Mouse (Mus musculus) limb, embryonic 11.5 days (tissue): ENCODE data around the gene Pcbp1. TPM values are rescaled to one million over a fixed set of nuclear protein-coding genes. Genes with fewer than 3 reads are reported as not detected.

Experiments used
- ATAC-seq: fragments of 200-750 bp; cut with Nextera tagmentation; 2 replicates; pipeline ENCODE4 v1.8.0; 2017; ENCODE audit warnings: low read depth; ENCODE audit not compliant: insufficient number of reproducible peaks, low FRiP score, low TSS enrichment
- DNase-seq: peaks from one replicate; pipeline ENCODE4 v3.0.0-alpha.2; 2015; ENCODE audit warnings: low spot score
- H3K27ac ChIP-seq: fragments of 300-500 bp; sonication (generic); replicated peaks from 2 replicates; pipeline ENCODE4 v1.5.1; 2014; ENCODE audit warnings: low read depth, mild to moderate bottlenecking, low read length
- H3K27me3 ChIP-seq: fragments of 300-500 bp; sonication (generic); 2 replicates; pipeline ENCODE4 v1.6.1; 2014; ENCODE audit warnings: mild to moderate bottlenecking, low read length, mixed read lengths; ENCODE audit not compliant: control insufficient read depth, insufficient read depth
- H3K36me3 ChIP-seq: fragments of 300-500 bp; sonication (generic); 2 replicates; pipeline ENCODE4 v1.6.1; 2014; ENCODE audit warnings: mild to moderate bottlenecking, low read length, moderate library complexity, mixed read lengths; ENCODE audit not compliant: control insufficient read depth, insufficient read depth
- H3K4me1 ChIP-seq: fragments of 300-500 bp; sonication (generic); 2 replicates; pipeline ENCODE4 v1.6.1; 2014; ENCODE audit warnings: low read length, mixed read lengths; ENCODE audit not compliant: control insufficient read depth, insufficient read depth
- H3K4me2 ChIP-seq: fragments of 300-500 bp; sonication (generic); 2 replicates; pipeline ENCODE4 v1.6.1; 2014; ENCODE audit warnings: low read depth, mild to moderate bottlenecking, moderate library complexity; ENCODE audit not compliant: severe bottlenecking
- H3K4me3 ChIP-seq: fragments of 300-500 bp; sonication (generic); 2 replicates; pipeline ENCODE4 v1.5.1; 2014; ENCODE audit warnings: low read depth, low read length
- H3K9ac ChIP-seq: fragments of 300-500 bp; sonication (generic); 2 replicates; pipeline ENCODE4 v1.6.1; 2014; ENCODE audit warnings: mild to moderate bottlenecking, low read length
- H3K9me3 ChIP-seq: fragments of 300-500 bp; sonication (generic); 2 replicates; pipeline ENCODE4 v1.6.1; 2016; ENCODE audit warnings: low read length; ENCODE audit not compliant: control insufficient read depth
- WGBS: fragments of 180-500 bp; shearing (Covaris S2); extraction: QIAGEN DNeasy Blood & Tissue Kit; methylation state at CpG from one replicate; pipeline ENCODE4 v1.1.7; 2014; 5-methylcytosine and 5-hydroxymethylcytosine counted together
- polyA plus RNA-seq: library from polyadenylated mRNA; unstranded; fragments of >200 nt; fragmentation: Nextera tagmentation; extraction: Ambion mirVana; gene quantifications from 2 replicates; pipeline ENCODE4 v1.2.1, GENCODE M21; 2014

Gene Pcbp1
- polyA plus RNA-seq, 1 experiment from 2014 or later: 499 TPM

- Histone ChIP-seq H3K4me3 (no peak overlapping the region), H3K27ac (no peak overlapping the region), H3K9me3 (no peaks in the 10 kb centered on the region), H3K4me1 (no peaks in the 10 kb centered on the region), H3K9ac (no peak overlapping the region), H3K27me3 (no peaks in the 10 kb centered on the region), H3K36me3 (no peaks in the 10 kb centered on the region), H3K4me2 (no peak overlapping the region)
- ATAC-seq (no peak), DNase-seq (no peak)
- WGBS: 75% methylated on average over 7 of the region's 7 CpGs
Observed at GRCm38 (mm10) chr6:86505671-86506070, 20.4 kb downstream of the Pcbp1 start.

DNA sequence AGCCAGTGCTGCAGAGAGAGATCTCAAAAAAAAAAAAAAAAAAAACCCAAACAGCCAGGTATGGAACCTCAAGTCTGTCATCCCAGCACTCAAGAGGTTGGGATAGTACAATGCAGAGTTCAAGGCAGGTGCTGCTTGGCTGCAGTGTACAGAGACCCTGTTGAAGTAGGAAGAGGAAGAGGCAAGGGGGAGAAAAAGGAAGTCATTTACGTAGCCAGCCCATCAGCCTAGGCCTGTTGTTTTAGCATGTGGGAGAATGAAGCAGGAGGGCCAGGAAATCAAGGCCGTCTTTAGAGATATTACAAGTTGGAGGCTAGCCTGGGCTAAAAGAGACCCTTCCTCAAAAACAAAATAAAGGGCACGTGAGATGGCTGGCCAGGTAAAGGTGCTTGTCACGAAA, 22.6 kb downstream of the Pcbp1 start:
- WGBS: 91% methylated on average over 4 of the region's 4 CpGs
- DNase-seq: no peak
- no peak overlapping the region for H3K9ac ChIP-seq
- no peak overlapping the region for H3K27ac ChIP-seq
- no peaks in the 10 kb centered on the region for H3K27me3 ChIP-seq
- no peaks in the 10 kb centered on the region for H3K4me1 ChIP-seq
- H3K4me3 ChIP-seq: no peak overlapping the region
- H3K36me3 ChIP-seq: no peaks in the 10 kb centered on the region
- H3K9me3 ChIP-seq: no peaks in the 10 kb centered on the region
- H3K4me2 ChIP-seq: no peak overlapping the region
- ATAC-seq: no peak

DNA sequence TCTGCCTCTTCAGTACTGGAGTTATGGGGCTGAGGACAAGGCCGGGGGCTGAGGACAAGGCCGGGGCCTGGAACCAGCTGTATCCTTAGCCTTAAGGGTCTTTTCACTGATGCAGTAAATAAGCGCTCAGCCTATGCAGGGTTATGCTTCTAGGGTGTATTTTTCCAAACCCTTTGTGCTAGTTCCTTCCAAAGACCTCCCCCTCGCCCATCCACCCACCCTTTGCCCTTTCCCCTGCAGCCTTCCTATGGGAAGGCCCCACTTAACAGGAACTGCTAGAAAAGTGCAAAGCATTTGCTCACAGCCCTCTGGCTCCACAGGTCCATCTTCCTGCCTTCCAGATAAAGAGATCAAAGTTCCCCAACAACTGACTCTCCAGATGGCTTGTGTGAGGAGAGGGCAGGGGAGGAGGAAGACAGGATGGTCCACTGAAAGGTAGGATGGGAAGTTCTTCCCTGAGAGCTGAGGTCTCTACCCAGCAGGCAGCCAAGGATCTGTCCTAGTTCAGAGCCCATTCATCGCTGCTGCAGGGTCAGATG, 26.5 kb downstream of the Pcbp1 start:
- WGBS: 66% methylated on average over 5 of the region's 5 CpGs
- ATAC-seq: no peak

GRCm38 (mm10) chr6:86497942-86498732, 28.0 kb downstream of the Pcbp1 start:
- Histone ChIP-seq H3K4me3 (no peak overlapping the region), H3K9me3 (no peaks in the 10 kb centered on the region), H3K9ac (no peak overlapping the region), H3K27me3 (no peaks in the 10 kb centered on the region), H3K4me1 (peaks cover 12% of the 10 kb centered on the region; the same call in 1 of the 2 replicates), H3K27ac (peak overlapping the region; percentile 55; the same call in 1 of the 2 replicates), H3K36me3 (no peaks in the 10 kb centered on the region), H3K4me2 (no peak overlapping the region)
- DNase-seq: no peak
- ATAC-seq: no peak
- WGBS: 64% methylated on average over 11 of the region's 11 CpGs

More for the DNA sequence above, 26.5 kb downstream of the Pcbp1 start:
- Histone ChIP-seq H3K27ac (no peak overlapping the region; the same call in 1 of the 2 replicates), H3K4me2 (no peak overlapping the region), H3K27me3 (no peaks in the 10 kb centered on the region), H3K36me3 (no peaks in the 10 kb centered on the region), H3K9me3 (no peaks in the 10 kb centered on the region), H3K9ac (no peak overlapping the region; the same call in 1 of the 2 replicates), H3K4me3 (no peak overlapping the region), H3K4me1 (peaks cover 7% of the 10 kb centered on the region; the same call in 1 of the 2 replicates)
- DNase-seq: no peak

GRCm38 (mm10) chr6:86497071-86497815, 28.9 kb downstream of the Pcbp1 start:
- Histone ChIP-seq H3K9me3 (no peaks in the 10 kb centered on the region), H3K9ac (peak overlapping the region; percentile 28), H3K4me1 (peaks cover 12% of the 10 kb centered on the region; the same call in 1 of the 2 replicates), H3K4me2 (peak overlapping the region; percentile 31), H3K36me3 (no peaks in the 10 kb centered on the region), H3K27ac (peak overlapping the region; percentile 55; the same call in 1 of the 2 replicates), H3K27me3 (no peaks in the 10 kb centered on the region), H3K4me3 (peak overlapping the region; percentile 10; the same call in 1 of the 2 replicates)
- DNase-seq (peak; percentile 62), ATAC-seq (0 out of 2 replicates have a peak, but pooled peaks have one; percentile 37)
- WGBS: 20% methylated on average over 13 of the region's 13 CpGs

GRCm38 (mm10) chr6:86496585-86496984, 29.5 kb downstream of the Pcbp1 start:
- H3K4me3 ChIP-seq: no peak overlapping the region
- 80% methylated on average over 5 of the region's 5 CpGs for WGBS
- no peak overlapping the region for H3K9ac ChIP-seq
- peaks cover 12% of the 10 kb centered on the region; the same call in 1 of the 2 replicates for H3K4me1 ChIP-seq
- no peaks in the 10 kb centered on the region for H3K27me3 ChIP-seq
- no peaks in the 10 kb centered on the region for H3K9me3 ChIP-seq
- no peak for DNase-seq
- no peak overlapping the region for H3K4me2 ChIP-seq
- H3K36me3 ChIP-seq: no peaks in the 10 kb centered on the region
- H3K27ac ChIP-seq: peak overlapping the region; percentile 55; the same call in 1 of the 2 replicates
- no peak for ATAC-seq

DNA sequence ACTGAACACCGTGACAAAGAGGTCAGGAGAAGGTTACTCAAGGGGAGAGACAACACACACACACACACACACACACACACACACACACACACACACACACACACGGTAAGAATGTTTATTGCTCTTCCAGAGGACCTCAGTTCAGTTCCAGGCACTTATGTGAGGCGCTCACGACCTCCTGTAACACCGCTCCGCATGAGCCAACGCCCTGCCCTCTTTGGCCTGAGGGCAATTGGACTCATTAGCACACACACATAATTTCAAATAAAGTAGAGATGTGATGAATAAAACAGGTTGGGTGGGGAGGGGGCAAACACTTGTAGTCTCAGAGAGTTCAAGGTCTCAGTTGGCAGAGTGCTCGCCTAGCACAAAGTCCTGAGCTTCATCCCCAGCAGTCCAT, 30.0 kb downstream of the Pcbp1 start:
- H3K27me3 ChIP-seq: no peaks in the 10 kb centered on the region
- H3K9ac ChIP-seq: no peak overlapping the region
- H3K4me3 ChIP-seq: no peak overlapping the region
- 68% methylated on average over 8 of the region's 8 CpGs for WGBS
- DNase-seq (no peak), ATAC-seq (no peak)
- H3K36me3 ChIP-seq: no peaks in the 10 kb centered on the region
- no peak overlapping the region for H3K27ac ChIP-seq
- H3K4me1 ChIP-seq: peaks cover 12% of the 10 kb centered on the region; the same call in 1 of the 2 replicates
- no peak overlapping the region for H3K4me2 ChIP-seq
- no peaks in the 10 kb centered on the region for H3K9me3 ChIP-seq

DNA sequence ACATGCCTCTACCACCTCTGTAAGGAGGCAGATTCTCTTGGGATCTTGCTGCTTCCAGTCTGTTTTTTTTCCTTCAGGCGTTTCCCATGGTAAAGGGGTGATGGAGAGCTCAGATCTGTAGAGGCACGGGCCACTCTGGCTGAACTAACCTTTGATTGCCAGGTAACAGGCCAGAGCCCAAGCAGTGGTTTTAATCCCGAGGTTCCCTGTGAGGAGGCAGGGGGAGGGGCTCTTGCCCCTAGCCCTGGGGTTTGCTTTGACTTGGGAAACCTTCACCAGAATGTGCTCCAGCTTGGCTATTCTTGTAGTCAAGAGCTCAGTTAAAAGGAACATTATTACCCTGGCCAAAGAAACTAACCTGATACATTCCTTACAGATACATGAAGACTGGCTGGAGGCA, 30.5 kb downstream of the Pcbp1 start:
- Histone ChIP-seq H3K4me1 (peaks cover 12% of the 10 kb centered on the region; the same call in 1 of the 2 replicates), H3K9ac (no peak overlapping the region), H3K4me3 (no peak overlapping the region), H3K9me3 (no peaks in the 10 kb centered on the region), H3K27ac (no peak overlapping the region), H3K36me3 (no peaks in the 10 kb centered on the region), H3K27me3 (no peaks in the 10 kb centered on the region), H3K4me2 (no peak overlapping the region)
- 57% methylated on average over 3 of the region's 3 CpGs for WGBS
- no peak for DNase-seq
- ATAC-seq: no peak
